Mouse (Mus musculus): ENCODE results near the gene Mak.
"Not testable (repeated sequence)": the region's sequence is repeated elsewhere in the genome, so short reads cannot be mapped to it uniquely, and the experiment has no call there.

GRCm38 (mm10) chr13:40987608-40988303 is 91.8 kb downstream of the Mak start:
- TF ChIP-seq CTCF (IDR thresholded peaks at IDR 0.05 in 2 of 3, conservative IDR thresholded peaks at IDR 0.05 in 1 of 3; ENCODE audit: control insufficient read depth in 1 of 3, insufficient read depth in 1 of 3, low read depth in 2 of 3, low read length in 3 of 3, poor library complexity in 1 of 3, severe bottlenecking in 1 of 3); ZC3H11A (IDR thresholded peaks at IDR 0.05; ENCODE audit: low read depth, low read length); USF2 (IDR thresholded peaks at IDR 0.05; ENCODE audit: borderline replicate concordance in 1 of 2, insufficient read depth in 1 of 2, low read depth in 1 of 2, low read length in 2 of 2); MAFK (IDR thresholded peaks at IDR 0.05; ENCODE audit: borderline replicate concordance, low read depth, low read length); POLR2AphosphoS2 (IDR thresholded peaks at IDR 0.05; ENCODE audit: low read length); POLR2AphosphoS5 (IDR thresholded peaks at IDR 0.05; ENCODE audit: borderline replicate concordance, low read depth, low read length); KAT2A (conservative IDR thresholded peaks at IDR 0.05; ENCODE audit: low read depth, low read length); POLR2A (IDR thresholded peaks at IDR 0.05; ENCODE audit: control insufficient read depth in 1 of 2, insufficient read depth in 1 of 2, low read depth in 1 of 2, low read length in 2 of 2, poor library complexity in 1 of 2); TBP (IDR thresholded peaks at IDR 0.05; ENCODE audit: low read depth, low read length); ZNF384 (IDR thresholded peaks at IDR 0.05; ENCODE audit: low read depth, low read length): not testable (repeated sequence)
- TF ChIP-seq EP300 (IDR thresholded peaks at IDR 0.05; ENCODE audit: low read depth in 1 of 2, low read length in 2 of 2) (0 out of 4 replicates have a peak, but pooled peaks of 1 of the 2 experiments have one; percentile 13), SMC3 (IDR thresholded peaks at IDR 0.05; ENCODE audit: low read depth, low read length) (peak; percentile 19; the same call in 1 of the 2 replicates)

Measured in MEL (cell line).